Mouse (Mus musculus): ENCODE results near the gene Amh.

Gene Amh

DNA sequence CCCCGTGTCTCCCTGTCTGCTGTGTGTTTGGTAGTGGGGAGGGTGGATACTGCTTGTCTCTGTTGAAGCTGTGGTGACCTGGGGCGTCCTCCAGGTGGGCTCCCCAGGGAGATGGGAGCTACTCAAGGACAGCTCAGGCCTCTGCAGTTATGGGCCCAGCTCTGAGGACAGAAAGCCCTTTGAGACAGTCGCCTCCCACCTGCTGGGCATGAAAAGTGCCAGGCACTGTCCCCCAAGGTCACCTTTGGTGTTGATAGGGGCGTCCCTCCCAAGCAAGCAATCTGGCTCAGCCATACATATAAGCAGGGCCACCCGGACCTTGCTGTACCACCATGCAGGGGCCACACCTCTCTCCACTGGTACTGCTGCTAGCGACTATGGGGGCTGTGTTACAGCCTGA, at the start of gene Amh:
Gene Amh, plus strand, starts transcription at position 328 of the 400 bp plus-strand sequence.
- DNase-seq (ENCODE audit: low spot score in 2 of 2) = no peak

- no peak for DNase-seq (ENCODE audit: low spot score in 2 of 2)
Observed at GRCm38 (mm10) chr10:80755291-80756015, 49.6 kb upstream of the Amh start.

DNA sequence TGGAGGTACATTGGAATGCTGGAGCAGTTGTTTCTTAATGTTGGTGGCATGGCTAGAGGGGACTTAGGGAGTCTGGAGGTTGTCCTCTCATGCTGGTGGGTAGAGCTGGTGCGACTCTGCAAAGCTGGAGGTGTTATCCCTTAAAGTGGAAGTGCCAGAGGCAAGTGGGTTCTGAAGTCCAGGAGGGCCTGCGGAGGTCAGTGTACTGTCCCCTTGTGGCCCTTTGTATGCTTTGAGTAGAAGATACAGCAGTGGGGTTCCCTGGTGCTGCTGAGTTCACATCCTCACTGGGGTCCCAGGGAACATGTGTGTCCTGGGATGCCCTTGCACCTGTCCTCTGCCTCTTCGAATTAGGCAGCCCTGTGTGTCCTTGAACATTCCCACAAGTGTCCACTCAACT, 48.9 kb upstream of the Amh start:
- no peak for DNase-seq (ENCODE audit: low spot score in 2 of 2)

DNA sequence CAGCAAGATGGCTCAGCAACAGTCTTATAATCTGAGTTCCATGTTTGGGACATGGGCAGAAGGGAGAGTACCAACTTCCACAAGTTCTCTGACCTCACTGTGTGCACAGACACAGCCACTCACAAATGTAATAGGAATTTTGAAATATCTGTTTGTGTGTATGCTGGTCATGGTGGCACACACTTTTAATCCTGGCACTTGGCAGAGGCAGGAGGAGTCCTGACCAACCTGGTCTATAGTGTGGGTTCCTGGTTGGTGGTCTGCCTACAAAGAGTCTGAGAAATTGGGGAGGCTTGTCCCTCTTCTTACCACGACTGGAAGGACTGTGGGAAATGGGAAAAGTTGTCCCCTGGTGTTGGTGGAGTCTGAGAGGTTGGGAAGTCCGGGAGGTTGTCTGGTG, 48.5 kb upstream of the Amh start:
- no peak for DNase-seq (ENCODE audit: low spot score in 2 of 2)

GRCm38 (mm10) chr10:80756967-80757366, 48.1 kb upstream of the Amh start:
- peak; percentile 49 to 57 for DNase-seq (ENCODE audit: low spot score in 2 of 2)

DNA sequence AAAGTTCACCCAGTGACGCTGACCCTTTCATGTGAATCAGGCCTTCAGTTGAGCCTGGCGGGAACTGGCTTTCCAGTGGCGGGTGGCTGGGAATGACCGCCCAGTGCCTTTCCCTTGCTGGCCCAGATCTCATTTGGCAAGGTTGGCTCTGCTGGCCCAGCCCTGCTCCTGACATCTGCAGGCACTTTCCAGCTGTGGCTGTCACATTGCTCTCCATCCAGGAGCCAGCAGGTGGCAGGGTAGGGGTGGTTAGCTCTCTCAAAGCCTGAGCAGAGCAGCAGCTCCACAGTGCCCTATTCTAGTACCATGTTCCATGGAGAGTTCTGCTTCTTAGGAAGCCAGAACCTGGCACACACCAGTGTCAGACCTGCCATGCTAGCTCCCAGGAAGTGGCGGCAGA, 47.3 kb upstream of the Amh start:
- peak; percentile 48 to 66 for DNase-seq (ENCODE audit: low spot score in 2 of 2)

DNA sequence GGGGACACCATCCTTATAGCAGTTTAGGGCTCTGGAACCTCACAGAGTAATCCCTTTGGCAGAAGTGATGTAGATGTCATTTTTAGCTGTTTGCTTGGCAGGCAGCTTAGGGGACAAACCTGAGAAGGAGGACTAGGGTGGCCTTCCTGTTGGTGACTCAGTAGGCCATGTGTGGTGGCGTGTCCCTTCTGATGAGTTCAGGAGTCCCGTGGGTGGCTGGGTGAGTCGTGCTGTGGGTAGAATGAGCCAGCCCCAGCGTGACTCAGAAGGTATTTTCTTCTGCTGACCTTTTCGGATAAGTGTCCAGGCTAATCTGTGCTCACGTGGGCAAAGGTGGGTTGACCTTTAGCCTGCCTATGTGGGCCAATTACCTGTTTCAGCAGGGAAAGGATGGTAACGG, 46.4 kb upstream of the Amh start:
- peak in 1 of 2 experiments; percentile 36 for DNase-seq (ENCODE audit: low spot score in 2 of 2)

DNA sequence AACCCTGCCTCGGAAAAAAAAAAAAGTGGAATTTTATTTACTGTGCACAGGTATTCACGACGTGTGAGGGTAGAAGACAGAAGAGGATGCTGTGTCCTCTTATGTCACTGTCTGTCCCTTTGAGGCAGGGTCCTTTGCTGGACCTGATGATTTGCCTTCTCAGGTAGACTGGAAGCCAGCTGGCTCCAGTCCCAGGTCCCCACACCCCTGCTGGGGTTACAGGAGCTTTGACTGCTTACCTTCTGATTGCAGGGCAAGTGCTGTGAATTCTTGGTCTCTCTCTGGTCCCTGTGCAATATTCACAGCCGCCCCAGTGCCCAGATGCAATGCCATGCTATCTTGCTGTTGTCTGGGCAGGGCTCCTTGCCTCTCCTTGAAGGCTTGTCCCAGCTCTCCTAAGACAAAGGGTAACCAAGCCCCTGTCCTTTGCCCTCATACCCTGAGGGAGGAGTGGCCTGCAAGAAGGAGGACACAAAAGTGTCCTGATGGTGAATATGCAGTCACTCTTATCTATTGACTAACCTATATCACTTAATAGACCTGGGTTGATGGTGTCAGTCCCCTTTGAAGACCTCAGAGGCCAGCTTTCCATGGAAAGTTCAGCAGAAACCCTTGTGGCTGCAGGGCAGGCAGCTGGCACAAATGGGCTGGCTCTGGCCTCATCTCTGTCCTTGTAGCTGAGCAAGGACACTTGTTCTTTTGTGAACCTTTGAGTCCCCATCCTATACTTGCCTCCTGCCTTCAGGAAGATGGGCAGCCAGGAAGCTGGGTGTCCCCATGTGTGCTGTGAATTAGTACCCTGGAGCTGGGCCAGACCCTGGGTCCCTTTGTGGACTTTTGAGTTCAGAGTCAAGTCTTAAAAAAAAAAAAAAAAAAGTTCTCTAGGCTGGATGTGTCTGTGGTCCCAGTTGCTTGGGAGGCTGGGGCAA, 44.2 kb upstream of the Amh start:
- DNase-seq (ENCODE audit: low spot score in 2 of 2) = no peak

- DNase-seq (ENCODE audit: low spot score in 2 of 2) = no peak
Observed at GRCm38 (mm10) chr10:80761821-80762220, 43.2 kb upstream of the Amh start.

DNA sequence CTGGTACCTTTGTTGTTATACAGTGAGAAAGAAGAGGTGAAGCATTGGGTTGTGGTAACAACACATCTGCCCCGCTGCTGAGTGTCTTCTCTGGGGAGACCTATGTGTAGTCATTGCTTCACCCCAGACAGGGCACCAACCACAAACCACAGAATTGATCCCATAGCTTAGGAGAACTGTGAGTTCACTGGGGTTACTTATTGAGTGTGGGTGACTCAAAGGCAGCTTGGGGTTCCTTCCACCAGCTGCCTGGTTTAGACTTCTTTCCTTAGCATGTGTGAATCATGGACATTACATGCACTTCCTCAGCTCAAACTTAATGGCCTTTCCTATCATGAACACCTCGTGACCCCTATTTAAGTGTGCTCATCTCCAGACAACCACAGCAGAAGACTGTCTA, 41.5 kb upstream of the Amh start:
- DNase-seq (ENCODE audit: low spot score in 2 of 2) = no peak

- DNase-seq (ENCODE audit: low spot score in 2 of 2) = no peak
Observed at GRCm38 (mm10) chr10:80765746-80766145, 39.3 kb upstream of the Amh start.

DNA sequence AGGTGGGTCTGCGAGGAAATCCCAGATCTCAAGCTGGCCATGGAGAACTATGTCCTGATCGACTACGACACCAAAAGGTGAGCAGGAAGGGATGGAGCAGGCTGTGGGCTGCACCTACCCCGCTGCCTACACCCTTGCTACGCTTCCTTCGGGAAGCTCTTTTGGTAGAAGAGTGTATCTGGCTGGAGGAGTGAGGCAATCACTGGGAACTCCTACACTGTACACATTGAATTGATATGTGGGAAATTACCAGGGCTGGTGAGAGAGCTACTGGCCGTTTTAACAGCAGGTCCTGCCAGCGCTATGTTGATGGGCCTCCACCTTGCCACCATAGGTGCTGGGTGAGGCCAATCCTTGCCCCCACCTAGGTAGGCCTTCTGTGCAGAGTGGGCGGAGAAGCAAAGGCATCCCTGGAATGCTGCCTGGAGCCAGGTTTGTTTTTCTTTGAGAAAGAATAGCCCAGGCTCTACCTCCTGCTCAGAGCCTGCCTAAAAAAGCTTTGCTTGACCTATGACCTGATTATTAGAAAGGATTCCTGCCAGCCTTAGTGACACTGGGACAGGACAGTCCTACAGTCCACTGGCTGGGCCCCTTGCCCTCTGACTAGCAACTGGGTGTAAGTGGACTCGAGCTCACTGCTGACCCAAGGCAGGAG, 38.8 kb upstream of the Amh start:
- no peak for DNase-seq (ENCODE audit: low spot score in 2 of 2)

GRCm38 (mm10) chr10:80768365-80768764, 36.7 kb upstream of the Amh start:
- DNase-seq (ENCODE audit: low spot score in 2 of 2) = no peak

DNA sequence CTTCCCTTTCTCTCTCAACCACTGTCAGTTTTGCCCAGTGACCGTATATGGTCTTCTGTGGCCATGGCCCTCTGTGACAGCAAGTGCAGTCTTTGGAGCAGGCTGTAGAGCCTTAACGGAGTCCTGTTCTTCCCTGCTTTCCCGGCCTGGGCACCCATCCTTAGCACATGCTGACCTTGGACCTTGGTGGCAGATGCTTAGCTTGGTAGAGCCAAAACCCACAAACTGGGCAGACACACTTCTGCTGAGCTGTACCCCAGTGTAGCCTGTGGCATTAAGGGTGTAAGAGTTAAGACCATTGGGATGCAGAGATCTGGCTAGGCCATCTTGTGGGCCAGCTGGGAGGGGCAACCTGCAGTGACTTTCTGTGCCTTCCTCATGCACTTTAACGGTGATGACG, 31.2 kb upstream of the Amh start:
- no peak for DNase-seq (ENCODE audit: low spot score in 2 of 2)

DNA sequence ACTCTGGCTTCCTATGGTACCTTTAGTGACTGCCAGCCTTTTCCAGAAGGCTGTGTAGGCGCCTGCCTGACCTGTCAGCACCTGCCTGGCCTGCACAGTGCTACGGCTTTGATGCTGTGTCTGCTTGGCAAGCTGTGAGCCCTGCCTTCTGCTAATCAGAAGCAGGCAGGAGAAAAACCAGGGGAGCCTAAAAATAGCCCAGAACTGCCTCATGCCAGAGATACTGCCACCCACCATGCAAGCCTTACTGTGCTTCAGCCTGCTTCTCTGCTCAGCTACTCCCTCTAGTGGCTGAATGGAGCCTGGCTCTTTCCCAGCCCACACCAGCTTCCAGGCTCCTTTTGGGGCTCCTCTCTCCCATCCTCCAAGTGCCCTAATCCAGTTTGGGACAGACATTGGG, 30.5 kb upstream of the Amh start:
- peak; percentile 90 to 94 for DNase-seq (ENCODE audit: low spot score in 2 of 2)

- DNase-seq (ENCODE audit: low spot score in 2 of 2) = no peak
Observed at GRCm38 (mm10) chr10:80774981-80775380, 30.1 kb upstream of the Amh start.

- no peak for DNase-seq (ENCODE audit: low spot score in 2 of 2)
Observed at GRCm38 (mm10) chr10:80775731-80776130, 29.3 kb upstream of the Amh start.

DNA sequence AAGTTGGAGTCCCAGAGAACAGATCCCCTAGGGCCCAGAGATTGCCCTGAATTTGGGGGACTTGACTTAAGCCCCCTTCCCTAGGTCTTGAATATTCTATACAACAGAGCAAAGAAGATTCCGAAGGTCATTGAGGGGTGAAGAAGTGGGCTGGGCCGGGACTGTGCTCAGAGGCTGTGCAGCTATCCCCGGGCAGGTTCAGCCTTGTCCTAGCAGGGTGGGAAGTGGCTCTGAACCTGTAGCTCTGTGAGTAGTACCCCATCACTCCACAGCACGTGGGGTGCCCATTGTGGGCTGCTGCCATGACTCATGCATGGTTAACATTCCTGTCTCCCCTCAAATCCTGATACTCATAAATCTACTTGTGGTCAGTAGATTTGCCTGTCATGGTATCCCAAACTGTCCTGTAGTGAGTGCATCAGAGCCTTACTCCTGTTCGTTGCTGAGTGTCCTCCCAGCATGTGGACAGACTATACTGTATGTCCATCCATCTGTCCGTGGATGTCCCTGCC, 28.6 kb upstream of the Amh start:
- no peak for DNase-seq (ENCODE audit: low spot score in 2 of 2)

GRCm38 (mm10) chr10:80777123-80777522, 27.9 kb upstream of the Amh start:
- no peak for DNase-seq (ENCODE audit: low spot score in 2 of 2)

DNA sequence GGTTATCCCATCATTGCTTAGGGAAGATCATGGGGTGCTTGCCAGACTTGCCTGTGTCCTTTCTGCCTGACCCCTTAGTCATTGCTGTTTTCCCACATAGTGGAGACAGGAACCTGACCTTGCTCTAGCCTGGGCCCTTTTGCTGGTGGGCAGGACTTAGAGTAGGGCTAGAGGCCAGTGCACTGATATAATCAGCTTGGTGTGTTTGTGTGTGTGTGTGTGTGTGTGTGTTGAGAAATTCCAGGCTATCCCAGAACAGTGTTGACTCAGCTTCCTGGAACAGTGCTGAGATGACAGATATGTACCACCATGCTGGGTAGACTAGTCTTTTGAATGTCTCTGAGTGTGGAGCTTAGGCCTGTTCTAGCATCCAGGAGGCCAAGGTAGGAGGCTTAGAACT, 25.5 kb upstream of the Amh start:
- DNase-seq (ENCODE audit: low spot score in 2 of 2) = no peak

DNA sequence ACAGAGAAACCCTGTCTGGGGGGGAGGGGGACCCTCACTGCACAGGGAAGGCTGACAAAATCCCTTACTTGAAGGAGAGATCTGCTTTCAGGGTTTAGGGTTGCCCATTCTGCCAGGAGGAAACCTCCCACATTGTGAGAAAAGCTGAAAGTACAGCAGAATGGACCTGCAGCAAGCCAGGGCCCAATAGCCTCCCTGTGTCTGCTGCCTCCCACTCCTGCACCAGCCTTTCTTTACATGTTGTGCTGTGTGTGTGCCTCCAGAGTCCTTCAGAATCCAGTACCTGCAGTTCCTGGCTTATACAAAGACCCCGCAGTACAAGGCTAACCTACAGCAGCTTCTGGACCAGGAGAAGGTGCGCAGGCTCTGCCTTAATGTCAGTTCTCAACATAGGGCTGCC, 20.7 kb upstream of the Amh start:
- no peak for DNase-seq (ENCODE audit: low spot score in 2 of 2)

- DNase-seq (ENCODE audit: low spot score in 2 of 2) = no peak
Observed at GRCm38 (mm10) chr10:80784871-80785270, 20.2 kb upstream of the Amh start.

All from frontal cortex, postnatal 36 days (tissue).